Mouse (Mus musculus): Measurements from ENCODE around the gene Stra8.
A peak's percentile ranks its signal among the peaks of the same experiment; 100 is the strongest.

Stra8 gene

GRCm38 (mm10) chr6:34919956-34920355 lies at the start of gene Stra8:
Gene Stra8, plus strand, starts transcription at chr6:34920163.
- DNase-seq = no peak

GRCm38 (mm10) chr6:34870724-34871123 lies 49.2 kb upstream of the Stra8 start:
- DNase-seq = no peak

GRCm38 (mm10) chr6:34871929-34872328 lies 48.0 kb upstream of the Stra8 start:
- DNase-seq = no peak

DNA sequence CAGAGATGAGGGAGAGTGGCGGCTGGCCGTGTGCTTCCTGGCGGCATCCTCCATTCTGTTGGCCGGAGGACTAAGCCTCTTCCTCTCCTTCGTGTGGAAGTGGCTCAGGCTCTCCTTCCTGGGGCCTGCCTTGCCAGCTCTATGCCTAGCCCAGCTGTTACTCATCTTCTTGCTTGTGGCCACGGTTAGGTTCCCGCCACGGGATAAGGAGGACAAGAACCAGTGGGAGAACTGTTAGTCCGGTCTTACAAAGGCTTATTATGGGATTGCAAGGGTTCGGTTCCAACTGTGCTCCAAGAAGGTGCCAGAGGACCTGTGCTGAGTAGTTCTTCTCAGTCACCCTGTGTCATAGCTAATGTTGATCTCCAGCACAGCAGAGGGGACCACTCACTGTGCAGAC lies 47.1 kb upstream of the Stra8 start:
- DNase-seq = no peak

GRCm38 (mm10) chr6:34874101-34874921 lies 45.7 kb upstream of the Stra8 start:
- DNase-seq = peak; percentile 81 to 89

GRCm38 (mm10) chr6:34875268-34875761 lies 44.6 kb upstream of the Stra8 start:
- DNase-seq = peak in 1 of 2 experiments; percentile 56

GRCm38 (mm10) chr6:34875966-34876834 lies 43.8 kb upstream of the Stra8 start:
- DNase-seq = peak in 1 of 2 experiments; percentile 39

- peak in 1 of 2 experiments; percentile 7 for DNase-seq
These were observed 43.2 kb upstream of the Stra8 start for GRCm38 (mm10) chr6:34876835-34877156.

- peak; percentile 94 to 97 for DNase-seq
These were observed 42.2 kb upstream of the Stra8 start, which contains the start of gene Cyren for GRCm38 (mm10) chr6:34877509-34878321. Gene Cyren, minus strand, starts transcription at chr6:34878060.

GRCm38 (mm10) chr6:34879101-34879740 lies 40.7 kb upstream of the Stra8 start:
- no peak for DNase-seq

GRCm38 (mm10) chr6:34879911-34880475 lies 40.0 kb upstream of the Stra8 start:
- DNase-seq = peak; percentile 69 to 80

GRCm38 (mm10) chr6:34884724-34885123 lies 35.2 kb upstream of the Stra8 start:
- no peak for DNase-seq

GRCm38 (mm10) chr6:34887131-34887850 lies 32.7 kb upstream of the Stra8 start:
- DNase-seq = no peak

DNA sequence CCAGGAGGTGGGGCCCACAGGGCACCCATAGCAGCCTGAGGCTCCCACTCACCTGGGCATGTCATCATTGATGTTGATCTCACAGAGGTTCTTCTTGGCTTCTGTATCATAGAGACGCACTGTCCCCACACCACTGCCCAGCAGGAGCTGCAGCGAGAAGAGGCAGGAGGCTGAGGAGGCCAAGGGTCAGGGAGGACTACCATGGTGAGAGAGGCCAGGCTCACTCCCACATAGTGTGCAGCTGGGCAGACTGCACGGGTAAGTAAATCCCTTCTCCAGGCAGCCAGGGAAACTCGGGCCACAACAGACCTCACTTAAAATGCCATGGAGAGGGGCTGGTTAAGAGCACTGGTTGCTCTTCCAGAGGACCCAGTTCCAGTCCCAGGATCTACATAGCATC lies 30.8 kb upstream of the Stra8 start:
- no peak for DNase-seq

- DNase-seq = no peak
These were observed 24.4 kb upstream of the Stra8 start for GRCm38 (mm10) chr6:34895569-34895968.

DNA sequence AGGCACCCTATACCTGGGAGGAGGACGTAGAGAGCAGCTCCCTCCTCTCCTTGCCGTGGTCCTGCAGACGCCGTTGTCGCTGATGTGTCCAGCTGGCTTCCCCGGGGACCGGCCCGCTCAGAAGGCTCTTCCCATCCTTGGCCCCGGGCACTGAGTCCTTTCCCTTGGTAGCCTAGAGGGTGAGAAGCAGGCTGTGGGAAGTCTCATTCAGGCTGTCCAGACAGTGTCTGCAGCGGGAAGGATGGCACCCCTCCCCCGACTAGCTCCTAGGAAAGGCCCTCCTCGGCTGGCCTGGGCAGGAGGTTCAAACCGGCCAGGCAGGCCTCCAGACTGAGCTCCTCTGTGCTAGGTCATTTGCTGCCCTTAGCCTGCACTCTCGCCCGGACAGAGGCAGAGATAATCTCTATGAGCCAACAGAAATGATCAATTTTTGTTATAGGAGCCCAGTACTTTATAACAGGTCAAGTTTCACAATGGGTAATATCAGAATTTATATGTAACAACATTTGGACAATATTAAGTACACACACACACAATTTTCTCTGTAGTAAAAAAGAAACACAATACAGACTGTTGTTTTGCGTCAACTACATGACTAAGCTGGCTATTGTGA lies 23.7 kb upstream of the Stra8 start:
- no peak for DNase-seq

DNA sequence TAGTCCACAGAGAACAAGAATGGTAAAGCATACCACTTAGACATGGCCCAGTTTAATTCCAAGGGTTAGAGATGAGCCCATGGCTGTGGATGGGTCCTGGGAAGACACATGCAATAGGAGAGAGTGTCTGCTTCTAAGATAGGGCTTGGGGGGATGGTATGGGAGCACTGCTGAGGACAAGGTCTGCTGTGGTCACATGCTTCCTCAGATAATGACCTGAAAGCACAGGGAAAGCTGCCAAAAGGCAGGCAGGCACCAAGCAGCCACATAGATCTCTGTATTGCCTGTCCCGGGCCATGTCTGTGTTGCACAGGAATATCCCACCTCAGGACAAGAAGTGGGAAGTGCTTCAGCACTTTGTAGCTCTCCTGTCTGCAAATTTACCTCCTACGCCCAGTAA lies 20.8 kb upstream of the Stra8 start:
- DNase-seq = peak; percentile 80 to 87

- no peak for DNase-seq
These were observed 19.0 kb upstream of the Stra8 start for GRCm38 (mm10) chr6:34900990-34901389.

- no peak for DNase-seq
These were observed 18.0 kb upstream of the Stra8 start for GRCm38 (mm10) chr6:34901911-34902444.

GRCm38 (mm10) chr6:34902578-34902977 lies 17.4 kb upstream of the Stra8 start:
- DNase-seq = peak in 1 of 2 experiments; percentile 57
